Mouse (Mus musculus): ENCODE measurements at regions not wholly inside any gene's neighbourhood (a gene's known extent, or its start where the extent isn't known, plus 50 kb on each side); places are given as distances from the start of the nearest gene placed in this dataset.

DNA sequence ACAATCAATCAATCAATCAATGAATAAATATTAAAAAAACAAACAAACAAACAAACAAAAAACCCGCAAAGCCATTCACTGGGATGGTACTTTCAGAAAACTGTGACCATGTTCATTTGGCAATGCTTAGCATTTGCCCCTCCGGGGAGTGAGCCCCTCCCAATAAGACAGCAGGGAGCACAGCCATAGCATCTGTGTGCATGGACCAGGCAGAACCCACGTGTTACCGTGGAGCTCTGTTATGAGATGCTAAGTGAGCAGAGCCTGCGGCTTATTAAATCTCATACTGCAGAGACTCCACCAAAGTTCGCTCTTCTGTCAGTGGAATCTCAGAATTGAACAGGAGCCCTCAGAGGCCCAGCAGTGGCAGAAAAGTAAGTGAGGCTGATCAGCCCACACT is 438.7 kb upstream of the Atp11b start:
- Histone ChIP-seq H3K9me3 (no peaks in the 10 kb centered on the region), H3K4me1 (replicated peaks) (peaks cover 8% of the 10 kb centered on the region), H3K4me3 (no peak overlapping the region), H3K27me3 (ENCODE audit: insufficient read depth, poor library complexity, severe bottlenecking) (no peaks in the 10 kb centered on the region), H3K36me3 (no peaks in the 10 kb centered on the region), H3K27ac (no peak overlapping the region)
- 90% methylated on average over 6 of the region's 6 CpGs for WGBS
- no peak for DNase-seq (ENCODE audit: low spot score)

DNA sequence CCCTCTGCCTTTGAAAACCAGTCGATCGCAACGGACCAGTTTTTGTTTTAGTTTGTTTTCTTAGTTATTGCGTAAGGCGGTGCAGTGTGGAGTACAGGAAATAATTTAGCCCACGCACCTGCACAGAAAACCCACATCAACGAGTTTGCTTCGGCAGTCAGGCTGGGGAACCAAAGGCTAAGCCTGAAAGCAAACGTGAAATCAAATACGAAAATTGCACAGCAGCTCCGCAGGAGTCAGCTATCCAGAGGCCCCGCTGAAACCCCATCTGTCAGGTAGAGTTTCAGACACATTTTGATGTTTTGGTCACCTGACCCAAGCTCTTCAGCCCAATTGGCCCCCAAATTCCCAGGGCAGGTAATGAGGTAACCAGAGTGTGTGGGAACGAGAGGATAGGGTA is 435.6 kb upstream of the Atp11b start:
- no peaks in the 10 kb centered on the region for H3K36me3 ChIP-seq
- no peak for DNase-seq (ENCODE audit: low spot score)
- H3K9me3 ChIP-seq, result no peaks in the 10 kb centered on the region
- no peak overlapping the region for H3K27ac ChIP-seq
- no peak overlapping the region for H3K4me3 ChIP-seq
- no peaks in the 10 kb centered on the region for H3K27me3 ChIP-seq (ENCODE audit: insufficient read depth, poor library complexity, severe bottlenecking)
- 65% methylated on average over 13 of the region's 13 CpGs for WGBS
- H3K4me1 ChIP-seq (replicated peaks), result peaks cover 23% of the 10 kb centered on the region

DNA sequence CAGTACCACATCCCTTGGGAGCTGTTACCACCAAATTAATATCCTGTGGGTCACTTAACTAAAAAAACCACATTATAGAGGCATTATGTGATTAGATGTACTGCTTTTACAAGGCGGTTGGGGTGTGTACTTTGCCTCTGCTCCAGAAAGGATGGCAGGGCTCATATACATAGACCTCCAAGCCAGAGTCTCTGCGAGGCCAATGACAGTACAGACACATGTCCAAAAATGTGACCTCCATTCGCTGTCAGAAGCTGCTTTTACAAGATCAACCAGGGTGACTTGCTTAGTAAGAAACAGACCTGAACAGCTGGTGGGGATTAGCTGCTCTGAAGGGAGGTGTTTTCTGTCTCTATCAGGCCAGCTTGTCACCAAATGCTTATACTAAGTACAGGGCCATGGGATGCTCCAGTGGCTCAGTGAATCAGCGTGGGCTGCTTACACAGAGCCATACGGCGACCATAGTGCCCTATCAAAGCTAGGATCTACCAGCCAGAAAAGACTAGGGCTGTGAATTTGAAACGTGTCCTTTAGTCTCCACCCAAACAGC is 433.0 kb upstream of the Atp11b start:
- Histone ChIP-seq H3K9me3 (no peaks in the 10 kb centered on the region), H3K36me3 (no peaks in the 10 kb centered on the region), H3K4me1 (replicated peaks) (peaks cover 36% of the 10 kb centered on the region), H3K27ac (no peak overlapping the region), H3K4me3 (no peak overlapping the region), H3K27me3 (ENCODE audit: insufficient read depth, poor library complexity, severe bottlenecking) (no peaks in the 10 kb centered on the region)
- 55% methylated on average over 7 of the region's 7 CpGs for WGBS
- DNase-seq (ENCODE audit: low spot score), result no peak

DNA sequence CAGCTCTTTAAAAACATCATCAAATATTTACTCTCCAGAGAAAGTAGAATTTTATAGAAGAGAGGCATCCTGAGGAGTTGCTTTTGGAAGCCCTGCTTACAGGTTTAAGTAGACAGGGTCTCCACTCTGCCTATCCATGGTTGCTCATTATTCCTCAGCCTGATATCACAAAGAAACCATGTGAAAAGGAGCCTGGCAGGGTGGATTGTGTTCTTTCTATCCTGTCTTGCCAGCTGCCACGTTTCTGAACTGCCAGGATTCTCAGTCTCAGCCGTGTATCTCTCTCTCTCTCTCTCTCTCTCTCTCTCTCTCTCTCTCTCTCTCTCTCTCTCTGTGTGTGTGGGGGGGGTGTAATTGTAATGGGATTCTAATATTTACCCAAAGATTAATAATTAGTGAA is 431.9 kb upstream of the Atp11b start:
- Histone ChIP-seq H3K4me3 (no peak overlapping the region), H3K27me3 (ENCODE audit: insufficient read depth, poor library complexity, severe bottlenecking) (no peaks in the 10 kb centered on the region), H3K27ac (peak overlapping the region; percentile 45; the same call in 1 of the 2 replicates), H3K9me3 (no peaks in the 10 kb centered on the region), H3K36me3 (no peaks in the 10 kb centered on the region), H3K4me1 (replicated peaks) (peaks cover 34% of the 10 kb centered on the region)
- 34% methylated on average over 2 of the region's 2 CpGs for whole genome bisulfite sequencing
- no peak for DNase-seq (ENCODE audit: low spot score)

DNA sequence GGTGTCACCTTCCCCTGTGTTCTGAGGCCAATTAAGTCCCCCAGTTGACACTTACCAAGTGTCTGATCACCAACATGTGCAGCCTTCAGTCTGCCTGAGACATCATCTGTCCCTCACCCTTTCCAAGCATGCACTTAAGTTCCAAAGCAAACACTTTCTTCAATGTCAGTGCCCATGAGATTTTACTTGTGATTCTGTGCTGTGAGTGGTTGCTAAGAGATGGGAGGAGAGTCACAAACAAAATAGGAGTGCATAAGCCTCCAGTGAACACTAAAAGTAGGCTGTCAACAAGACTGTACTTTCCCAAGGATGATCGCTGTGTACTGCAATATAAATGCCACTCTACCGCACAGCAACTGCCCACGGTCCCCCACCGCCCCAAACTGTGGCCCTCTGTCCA is 431.0 kb upstream of the Atp11b start:
- H3K9me3 ChIP-seq, result no peaks in the 10 kb centered on the region
- DNase-seq (ENCODE audit: low spot score), result no peak
- peaks cover 28% of the 10 kb centered on the region for H3K4me1 ChIP-seq (replicated peaks)
- peak overlapping the region; percentile 69 for H3K27ac ChIP-seq
- no peaks in the 10 kb centered on the region for H3K27me3 ChIP-seq (ENCODE audit: insufficient read depth, poor library complexity, severe bottlenecking)
- H3K4me3 ChIP-seq, result no peak overlapping the region
- no peaks in the 10 kb centered on the region for H3K36me3 ChIP-seq
- WGBS, result 93% methylated on average over 4 of the region's 4 CpGs

DNA sequence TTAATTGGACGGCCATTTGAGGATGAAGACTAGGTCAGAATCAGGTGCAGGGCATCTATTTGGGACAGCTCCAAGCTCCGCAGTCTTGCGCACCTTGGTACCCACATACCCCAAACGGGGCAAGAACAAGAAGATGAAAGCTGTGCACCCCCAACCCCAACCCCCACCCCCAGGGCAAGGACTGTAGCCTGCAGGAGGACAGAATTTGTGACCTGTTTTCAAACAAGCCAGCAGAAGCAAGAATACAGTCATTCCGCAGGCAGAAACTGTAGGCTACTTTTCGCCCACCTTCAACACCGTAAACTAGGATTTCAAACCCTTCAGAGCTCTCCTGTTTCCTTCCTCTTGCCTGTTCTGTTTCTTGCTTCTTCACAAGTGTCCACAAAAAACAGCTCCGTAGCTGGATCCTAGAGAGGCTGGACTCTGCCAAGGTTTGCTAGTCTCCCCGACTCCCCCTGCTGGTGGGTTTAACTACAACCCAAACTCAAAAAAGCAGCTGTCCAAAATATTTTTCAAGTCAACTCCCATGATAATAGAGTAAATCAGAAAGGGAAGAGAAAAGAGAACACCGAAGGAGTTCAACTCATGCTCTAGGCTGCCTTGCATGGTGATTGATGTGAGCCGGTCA is 430.3 kb upstream of the Atp11b start:
- H3K4me3 ChIP-seq, result no peak overlapping the region
- peaks cover 28% of the 10 kb centered on the region for H3K4me1 ChIP-seq (replicated peaks)
- peak; percentile 66 for DNase-seq (ENCODE audit: low spot score)
- H3K9me3 ChIP-seq, result no peaks in the 10 kb centered on the region
- 77% methylated on average over 11 of the region's 11 CpGs for WGBS
- no peaks in the 10 kb centered on the region for H3K36me3 ChIP-seq
- H3K27me3 ChIP-seq (ENCODE audit: insufficient read depth, poor library complexity, severe bottlenecking), result no peaks in the 10 kb centered on the region
- peak overlapping the region; percentile 69 for H3K27ac ChIP-seq

DNA sequence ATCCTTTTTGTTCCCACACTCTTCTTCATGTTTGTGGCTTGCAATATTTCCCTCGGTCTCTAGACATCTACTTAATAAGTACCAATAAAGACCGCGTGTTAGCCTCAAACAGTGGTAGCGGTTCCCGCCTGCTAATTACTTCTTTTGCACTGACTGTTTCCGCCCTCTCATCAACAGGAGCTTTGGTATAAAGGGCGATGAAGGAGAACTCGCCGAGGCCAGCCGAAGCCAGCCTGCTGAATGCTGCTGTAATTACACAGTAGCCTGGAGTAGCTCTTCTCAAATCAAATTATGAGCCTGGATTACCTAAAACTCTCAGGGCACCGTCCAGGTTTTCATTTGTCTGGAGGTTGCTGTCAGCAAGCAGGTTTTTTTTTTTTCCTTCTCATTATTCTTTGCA is 429.7 kb upstream of the Atp11b start:
- H3K9me3 ChIP-seq, result no peaks in the 10 kb centered on the region
- H3K27ac ChIP-seq, result no peak overlapping the region; the same call in none of the 2 replicates
- no peak overlapping the region for H3K4me3 ChIP-seq
- H3K36me3 ChIP-seq, result no peaks in the 10 kb centered on the region
- H3K4me1 ChIP-seq (replicated peaks), result peaks cover 28% of the 10 kb centered on the region
- DNase-seq (ENCODE audit: low spot score), result no peak
- no peaks in the 10 kb centered on the region for H3K27me3 ChIP-seq (ENCODE audit: insufficient read depth, poor library complexity, severe bottlenecking)
- 57% methylated on average over 11 of the region's 11 CpGs for WGBS

DNA sequence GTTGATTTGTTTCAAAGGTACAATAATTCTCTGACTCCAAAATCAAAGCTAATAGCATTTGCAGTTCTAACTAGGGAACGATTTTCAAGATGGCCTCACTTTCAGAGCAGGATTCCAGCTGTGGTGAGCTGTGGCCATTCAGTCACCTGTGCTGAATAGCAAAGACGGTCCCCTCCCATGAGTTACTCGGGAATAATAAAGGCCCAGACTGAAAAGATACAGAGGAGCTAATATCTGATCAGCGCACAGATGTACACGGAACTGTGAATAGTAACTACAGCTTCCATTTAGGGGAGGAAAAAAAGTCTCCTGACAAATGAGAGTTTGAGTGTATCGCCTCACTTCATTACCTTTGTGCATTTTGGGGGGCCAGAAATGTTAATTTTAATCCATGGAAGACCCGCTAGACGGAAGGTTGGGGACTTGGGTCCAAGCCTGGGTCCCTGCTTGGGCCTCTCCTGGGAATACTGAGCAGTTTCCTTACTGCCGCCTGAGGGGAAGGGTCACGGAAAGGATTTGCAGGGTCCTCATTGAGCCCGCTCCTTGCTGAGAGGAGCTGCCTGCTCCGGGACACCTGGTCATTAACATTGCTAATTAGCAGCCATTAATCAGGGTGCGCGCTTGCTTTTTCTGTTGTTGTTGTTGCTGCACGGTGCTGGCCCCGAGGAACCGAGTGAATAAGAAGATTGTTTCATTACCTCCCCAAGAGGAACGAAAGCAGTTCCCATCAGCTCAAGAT is 421.2 kb upstream of the Atp11b start:
- peak overlapping the region; percentile 38 for H3K4me3 ChIP-seq
- no peaks in the 10 kb centered on the region for H3K9me3 ChIP-seq
- peaks cover 34% of the 10 kb centered on the region for H3K4me1 ChIP-seq (replicated peaks)
- peak; percentile 38 for DNase-seq (ENCODE audit: low spot score)
- H3K36me3 ChIP-seq, result no peaks in the 10 kb centered on the region
- H3K27ac ChIP-seq, result peak overlapping the region; percentile 81
- no peaks in the 10 kb centered on the region for H3K27me3 ChIP-seq (ENCODE audit: insufficient read depth, poor library complexity, severe bottlenecking)
- WGBS, result 11% methylated on average over 18 of the region's 18 CpGs

DNA sequence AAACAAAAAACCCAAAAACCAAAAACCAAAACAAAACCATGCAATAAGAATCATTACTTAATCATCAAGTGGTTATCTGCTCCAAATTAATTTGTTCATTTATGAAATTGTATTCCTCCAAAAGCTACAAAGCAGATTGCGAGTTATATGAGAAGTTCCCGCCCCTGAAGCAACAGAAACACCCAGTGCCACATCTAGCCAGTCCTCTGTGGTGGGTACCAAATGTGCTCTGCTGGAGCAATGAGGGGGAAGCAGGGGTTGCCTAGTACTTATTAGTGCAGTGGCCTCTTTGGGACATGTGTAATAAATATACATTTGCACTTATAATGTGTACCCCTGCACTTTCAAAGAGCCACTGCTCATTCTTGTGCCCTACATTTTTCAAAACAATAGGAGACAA is 419.9 kb upstream of the Atp11b start:
- no peak for DNase-seq (ENCODE audit: low spot score)
- Histone ChIP-seq H3K4me3 (no peak overlapping the region), H3K27ac (peak overlapping the region; percentile 81), H3K36me3 (no peaks in the 10 kb centered on the region), H3K27me3 (ENCODE audit: insufficient read depth, poor library complexity, severe bottlenecking) (no peaks in the 10 kb centered on the region), H3K4me1 (replicated peaks) (peaks cover 34% of the 10 kb centered on the region), H3K9me3 (no peaks in the 10 kb centered on the region)
- 49% methylated on average over 2 of the region's 2 CpGs for WGBS

DNA sequence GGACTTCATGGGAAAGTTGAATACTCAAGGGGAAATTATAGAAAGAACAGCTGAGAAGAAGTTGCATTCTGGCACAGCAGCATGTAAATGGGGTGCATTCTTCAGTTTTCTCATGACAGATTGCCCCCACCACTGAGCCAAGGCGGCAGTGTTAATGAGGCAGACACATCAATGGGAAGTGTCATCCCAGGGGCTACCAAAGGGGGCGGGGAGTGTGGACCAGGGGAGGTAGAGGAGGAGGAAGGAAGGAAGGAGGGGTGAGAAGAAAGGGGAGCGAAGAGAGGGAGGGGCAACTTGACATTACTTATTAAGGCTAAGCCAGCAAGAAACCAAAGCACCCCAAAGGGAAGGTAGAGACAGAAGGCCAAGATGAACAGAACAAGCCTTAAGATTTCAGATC is 419.4 kb upstream of the Atp11b start:
- Histone ChIP-seq H3K9me3 (no peaks in the 10 kb centered on the region), H3K4me3 (no peak overlapping the region), H3K36me3 (no peaks in the 10 kb centered on the region), H3K27ac (peak overlapping the region; percentile 81), H3K4me1 (replicated peaks) (peaks cover 36% of the 10 kb centered on the region), H3K27me3 (ENCODE audit: insufficient read depth, poor library complexity, severe bottlenecking) (no peaks in the 10 kb centered on the region)
- WGBS, result 9% methylated on average over 3 of the region's 3 CpGs
- DNase-seq (ENCODE audit: low spot score), result peak; percentile 59

DNA sequence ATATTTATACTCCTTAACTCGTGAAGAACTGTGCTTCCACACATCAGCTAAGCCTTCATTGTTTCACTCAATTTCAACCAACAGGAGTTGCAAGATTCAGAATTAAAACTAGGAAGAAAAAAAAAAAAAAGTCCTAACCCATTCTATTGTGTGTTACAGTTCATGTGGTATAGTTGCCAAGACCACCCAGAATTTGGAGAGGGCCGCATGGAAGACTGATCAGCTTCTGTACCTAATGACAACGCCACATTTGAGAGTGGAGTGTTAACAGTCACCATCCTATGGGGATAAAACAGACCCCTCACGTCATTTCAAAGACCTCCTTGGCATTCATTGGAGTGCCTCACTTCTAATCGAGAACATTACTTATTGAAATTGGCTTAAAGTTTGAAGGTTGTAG is 418.1 kb upstream of the Atp11b start:
- Histone ChIP-seq H3K9me3 (no peaks in the 10 kb centered on the region), H3K27me3 (ENCODE audit: insufficient read depth, poor library complexity, severe bottlenecking) (no peaks in the 10 kb centered on the region), H3K4me3 (no peak overlapping the region), H3K36me3 (no peaks in the 10 kb centered on the region), H3K4me1 (replicated peaks) (peaks cover 49% of the 10 kb centered on the region), H3K27ac (peak overlapping the region; percentile 70; the same call in 1 of the 2 replicates)
- DNase-seq (ENCODE audit: low spot score), result no peak
- 61% methylated on average over 5 of the region's 5 CpGs for WGBS

DNA sequence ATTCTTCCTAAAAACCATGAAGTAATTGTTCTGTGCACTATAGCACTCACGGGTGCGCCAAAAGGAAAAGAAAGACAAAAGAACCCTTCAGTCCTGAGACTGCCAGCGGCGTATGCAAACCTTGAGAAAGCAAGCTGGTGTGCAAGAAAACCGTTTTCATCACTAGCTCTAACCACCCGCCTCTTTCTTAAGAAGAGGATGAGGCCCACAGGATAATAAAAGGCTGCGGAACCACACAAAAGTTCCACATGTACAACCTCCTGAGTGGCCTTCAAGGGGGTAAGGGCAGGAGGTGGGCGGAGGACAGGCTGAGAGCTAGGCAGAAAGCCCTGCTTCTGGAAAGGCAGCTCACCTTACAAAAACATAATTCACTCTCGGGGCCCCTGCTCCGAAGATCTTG is 413.4 kb upstream of the Atp11b start:
- Histone ChIP-seq H3K4me3 (peak overlapping the region; percentile 53), H3K36me3 (no peaks in the 10 kb centered on the region), H3K27ac (peak overlapping the region; percentile 96), H3K9me3 (no peaks in the 10 kb centered on the region), H3K27me3 (ENCODE audit: insufficient read depth, poor library complexity, severe bottlenecking) (no peaks in the 10 kb centered on the region), H3K4me1 (replicated peaks) (peaks cover 59% of the 10 kb centered on the region)
- under 1% methylated on average over 10 of the region's 10 CpGs for WGBS
- no peak for DNase-seq (ENCODE audit: low spot score)
